Mouse (Mus musculus): Measurements from ENCODE around the gene Cenps.
"Not testable (repeated sequence)": the region's sequence is repeated elsewhere in the genome, so short reads cannot be mapped to it uniquely, and the experiment has no call there.

GRCm38 (mm10) chr4:149119978-149120562 is 17.4 kb downstream of the Cenps start:
- not testable (repeated sequence) for TF ChIP-seq POLR2A, EP300 (IDR thresholded peaks at IDR 0.05; ENCODE audit: insufficient read depth, low read depth, low read length)
